In genomic region chr13:59605221-59605922, GRCm38 (mm10) we compare ENCODE assay signal across 19 mouse cellular contexts. TPM values are rescaled to one million over a fixed set of nuclear protein-coding genes. Genes with fewer than 3 reads are reported as not detected.
DNase-seq lines count a peak whose midpoint lies in the region; ATAC-seq and TF ChIP-seq lines count a peak whose summit lies in the region.
"Had no signal": no experiment of that assay in that cellular context is flagged by ENCODE, and none has a peak within 500 bp of the region (broad histone marks: within the 10 kb centered on the region; RNA-seq: fewer than 3 reads in every experiment).

No protein-coding gene starts in this region.

- no peaks in the 10 kb centered on the region for H3K9me3 ChIP-seq in liver, embryonic 16.5 days (replicated peaks; ENCODE audit: control insufficient read depth, low read length)
- no peaks in the 10 kb centered on the region for H3K9me3 ChIP-seq in stomach, postnatal 0 days (ENCODE audit: control insufficient read depth, low read length)
- no peaks in the 10 kb centered on the region for H3K9me3 ChIP-seq in forebrain, postnatal 0 days (ENCODE audit: low read length)
- H3K9me3 ChIP-seq: embryonic facial prominence, embryonic 12.5 days; forebrain, embryonic 15.5 days; G1E; heart, embryonic 13.5 days had no signal

- no peak for TF ChIP-seq CTCF in heart, adult 2 months (IDR thresholded peaks at IDR 0.05)
- no peak for TF ChIP-seq CTCF in stomach, postnatal 0 days (IDR thresholded peaks at IDR 0.05; ENCODE audit: low read depth)
- TF ChIP-seq CTCF in forebrain, postnatal 0 days (IDR thresholded peaks at IDR 0.05; ENCODE audit: low read depth), result no peak

- intact Hi-C loops in heart, adult 2 months (cut with DNase I), result no loop called here

- H3K4me2 ChIP-seq in liver, embryonic 16.5 days (ENCODE audit: low read depth, low read length), result no peak overlapping the region
- no peak overlapping the region for H3K4me2 ChIP-seq in stomach, postnatal 0 days (replicated peaks; ENCODE audit: low read depth)
- no peak overlapping the region for H3K4me2 ChIP-seq in forebrain, postnatal 0 days (ENCODE audit: low read depth)
- H3K4me2 ChIP-seq: embryonic facial prominence, embryonic 12.5 days; forebrain, embryonic 15.5 days; heart, embryonic 13.5 days had no signal

- no peak for TF ChIP-seq EP300 in heart, adult 2 months (IDR thresholded peaks at IDR 0.05; ENCODE audit: insufficient read depth, low read depth, low read length)
- TF ChIP-seq EP300 in stomach, postnatal 0 days (optimal IDR thresholded peaks at IDR 0.05), result no peak

- H3K9ac ChIP-seq in heart, adult 2 months (ENCODE audit: low read depth, low read length), result no peak overlapping the region
- no peak overlapping the region for H3K9ac ChIP-seq in liver, embryonic 16.5 days (ENCODE audit: low read depth, low read length)
- no peak overlapping the region for H3K9ac ChIP-seq in stomach, postnatal 0 days (ENCODE audit: low read length)
- no peak overlapping the region for H3K9ac ChIP-seq in forebrain, postnatal 0 days
- H3K9ac ChIP-seq: embryonic facial prominence, embryonic 12.5 days; forebrain, embryonic 15.5 days; heart, embryonic 13.5 days had no signal

- H3K36me3 ChIP-seq in heart, adult 2 months (ENCODE audit: control insufficient read depth, insufficient read depth, low read length), result peaks cover 2% of the 10 kb centered on the region
- H3K36me3 ChIP-seq in liver, embryonic 16.5 days (ENCODE audit: control insufficient read depth, insufficient read depth), result peaks cover 11% of the 10 kb centered on the region
- H3K36me3 ChIP-seq in stomach, postnatal 0 days (ENCODE audit: control insufficient read depth, insufficient read depth, low read length), result peaks cover 30% of the 10 kb centered on the region
- H3K36me3 ChIP-seq in forebrain, postnatal 0 days (ENCODE audit: insufficient read depth), result peaks cover 84% of the 10 kb centered on the region

- no peaks in the 10 kb centered on the region for H3K79me2 ChIP-seq in heart, adult 2 months (replicated peaks; ENCODE audit: control insufficient read depth, insufficient read depth, low read length)

- no peaks in the 10 kb centered on the region for H3K27me3 ChIP-seq in heart, adult 2 months (ENCODE audit: control insufficient read depth, insufficient read depth, low read length)
- no peaks in the 10 kb centered on the region for H3K27me3 ChIP-seq in liver, embryonic 16.5 days (ENCODE audit: control insufficient read depth, insufficient read depth, low read depth, low read length)
- H3K27me3 ChIP-seq in stomach, postnatal 0 days (ENCODE audit: control insufficient read depth, insufficient read depth, low read length), result no peaks in the 10 kb centered on the region
- H3K27me3 ChIP-seq in forebrain, postnatal 0 days (ENCODE audit: insufficient read depth, low read length), result no peaks in the 10 kb centered on the region
- H3K27me3 ChIP-seq: embryonic facial prominence, embryonic 12.5 days; forebrain, embryonic 15.5 days; heart, embryonic 13.5 days had no signal

- 0 out of 2 replicates have a peak, but pooled peaks have one; percentile 39 for ATAC-seq in common myeloid progenitor, adult 5-6 weeks (replicated peaks; ENCODE audit: low read depth, poor library complexity, severe bottlenecking)
- ATAC-seq in liver, embryonic 16.5 days (ENCODE audit: low read depth), result peak; percentile 41
- ATAC-seq in stomach, postnatal 0 days (ENCODE audit: low FRiP score, low TSS enrichment), result peak; percentile 74; the same call in 1 of the 2 replicates
- no peak for ATAC-seq in forebrain, postnatal 0 days
- ATAC-seq: CD4-positive, CD25-positive, alpha-beta regulatory T cell, adult 4 months; forebrain, embryonic 15.5 days had no signal

- DNase-seq in heart, adult 11 months, result peak; percentile 78
- no peak for DNase-seq in heart, adult 2 months
- DNase-seq in stomach, postnatal 0 days (ENCODE audit: low spot score), result peak; percentile 35
- DNase-seq in cerebellum, postnatal 36 days, result no peak
- no peak for DNase-seq in forebrain, postnatal 0 days
- DNase-seq: adrenal gland, adult 8-10 months; adrenal gland, postnatal 36 days; B cell, adult 2 months; cerebellum, adult 2 months; cerebellum, postnatal 10 days; gastrocnemius, postnatal 14 days; heart, postnatal 36 days had no signal

- no peak overlapping the region for H3K4me3 ChIP-seq in heart, adult 2 months
- no peak overlapping the region for H3K4me3 ChIP-seq in liver, embryonic 16.5 days (ENCODE audit: low read depth, low read length)
- no peak overlapping the region for H3K4me3 ChIP-seq in stomach, postnatal 0 days (ENCODE audit: low read depth, low read length)
- no peak overlapping the region for H3K4me3 ChIP-seq in forebrain, postnatal 0 days (ENCODE audit: low read depth, low read length)
- H3K4me3 ChIP-seq: embryonic facial prominence, embryonic 12.5 days; forebrain, embryonic 15.5 days; heart, embryonic 13.5 days had no signal

- H3K4me1 ChIP-seq in heart, adult 2 months (ENCODE audit: control insufficient read depth, insufficient read depth, low read length), result peaks cover 1% of the 10 kb centered on the region; the same call in 1 of the 2 replicates
- no peaks in the 10 kb centered on the region; the same call in 1 of the 2 replicates for H3K4me1 ChIP-seq in liver, embryonic 16.5 days (ENCODE audit: control insufficient read depth, low read depth, low read length)
- no peaks in the 10 kb centered on the region for H3K4me1 ChIP-seq in stomach, postnatal 0 days (replicated peaks; ENCODE audit: control insufficient read depth, insufficient read depth)
- no peaks in the 10 kb centered on the region for H3K4me1 ChIP-seq in forebrain, postnatal 0 days (ENCODE audit: insufficient read depth)
- H3K4me1 ChIP-seq: embryonic facial prominence, embryonic 12.5 days; forebrain, embryonic 15.5 days had no signal

- H3K27ac ChIP-seq in heart, adult 2 months, result no peak overlapping the region
- H3K27ac ChIP-seq in liver, embryonic 16.5 days (ENCODE audit: low read length), result peak overlapping the region; percentile 49; the same call in 1 of the 2 replicates
- no peak overlapping the region; the same call in 1 of the 2 replicates for H3K27ac ChIP-seq in stomach, postnatal 0 days (replicated peaks)
- no peak overlapping the region for H3K27ac ChIP-seq in forebrain, postnatal 0 days (ENCODE audit: low read depth, low read length)
- H3K27ac ChIP-seq: embryonic facial prominence, embryonic 12.5 days; forebrain, embryonic 15.5 days; heart, embryonic 13.5 days had no signal

- TF ChIP-seq POLR2A in heart, adult 2 months (IDR thresholded peaks at IDR 0.05; ENCODE audit: insufficient read depth, low read depth, low read length), result no peak

- 75% methylated on average over 10 of the region's 10 CpGs for WGBS in heart, adult 2 months
- WGBS in liver, embryonic 16.5 days (ENCODE audit: insufficient replicate concordance), result 58% methylated on average over 10 of the region's 10 CpGs
- 55% methylated on average over 10 of the region's 10 CpGs for WGBS in stomach, postnatal 0 days
- 85% methylated on average over 10 of the region's 10 CpGs for WGBS in forebrain, postnatal 0 days

RNA-seq across cellular contexts. Expression of gene Naa35, which starts 20.3 kb away (rescaled TPM):
- total RNA-seq in heart, adult 2 months (2021), result 100 to 1,000 TPM in 1 of 2 experiments, 10 to 100 TPM in 1; 79.9 to 106 TPM
- 28.0 and 67.3 TPM in 2 replicates for polyA plus RNA-seq in heart, adult 2 months (2012; rRNA removed)
- 37.3 and 68.3 TPM in 2 replicates for total RNA-seq in common myeloid progenitor, adult 5-6 weeks (2017)
- 22.1 and 23.0 TPM in 2 replicates for polyA plus RNA-seq in liver, embryonic 16.5 days (2015; fragmentation: Nextera tagmentation; extraction: Ambion mirVana)
- polyA plus RNA-seq in stomach, postnatal 0 days (2015; fragmentation: Nextera tagmentation; extraction: Ambion mirVana), result 58.8 and 63.2 TPM in 2 replicates
- total RNA-seq in forebrain, postnatal 0 days (2014; rRNA removed), result 50.4 and 67.8 TPM in 2 replicates
- 116 and 132 TPM in 2 replicates for polyA plus RNA-seq in forebrain, postnatal 0 days (2015; fragmentation: Nextera tagmentation; extraction: Ambion mirVana)

RNA-seq across cellular contexts. Expression of gene Agtpbp1, which starts 20.3 kb away (rescaled TPM):
- total RNA-seq in heart, adult 2 months (2021), result 100 to 1,000 TPM; 151 to 173 TPM
- 27.9 and 62.9 TPM in 2 replicates for polyA plus RNA-seq in heart, adult 2 months (2012; rRNA removed)
- 56.3 and 72.4 TPM in 2 replicates for total RNA-seq in common myeloid progenitor, adult 5-6 weeks (2017)
- polyA plus RNA-seq in liver, embryonic 16.5 days (2015; fragmentation: Nextera tagmentation; extraction: Ambion mirVana), result 7.3 and 9.0 TPM in 2 replicates
- 10.2 and 12.4 TPM in 2 replicates for polyA plus RNA-seq in stomach, postnatal 0 days (2015; fragmentation: Nextera tagmentation; extraction: Ambion mirVana)
- 136 and 160 TPM in 2 replicates for total RNA-seq in forebrain, postnatal 0 days (2014; rRNA removed)
- polyA plus RNA-seq in forebrain, postnatal 0 days (2015; fragmentation: Nextera tagmentation; extraction: Ambion mirVana), result 60.7 and 65.1 TPM in 2 replicates

Comparison
In these comparisons a context has a peak if more than half of its experiments do, and no peak if none do; other contexts are left out.
1. DNase-seq: peak in heart, adult 11 months (single experiment) and stomach, postnatal 0 days (single experiment); none in heart, adult 2 months (0 of 2), cerebellum, postnatal 36 days (0 of 2) and forebrain, postnatal 0 days (single experiment).